Mouse (Mus musculus) megakaryocyte, embryonic 14.5 days (primary cell): ENCODE data around the gene Arl6ip6.

Experiments used
- FLI1 ChIP-seq: IDR thresholded peaks from 2 replicates; pipeline ENCODE4 v1.6.1; 2012; ENCODE audit warnings: low read length, inconsistent platforms, mixed read lengths
- GATA1 ChIP-seq: IDR thresholded peaks from 3 replicates; pipeline ENCODE4 v1.6.1; 2012; ENCODE audit warnings: mixed read lengths, low read length, inconsistent platforms, borderline replicate concordance

- TF ChIP-seq GATA1 (no peak), FLI1 (no peak)
Observed at GRCm38 (mm10) chr2:53200164-53200885, 8.8 kb downstream of the Arl6ip6 start.
